10 mouse cellular contexts compared by ENCODE assay signal in the genomic region with DNA sequence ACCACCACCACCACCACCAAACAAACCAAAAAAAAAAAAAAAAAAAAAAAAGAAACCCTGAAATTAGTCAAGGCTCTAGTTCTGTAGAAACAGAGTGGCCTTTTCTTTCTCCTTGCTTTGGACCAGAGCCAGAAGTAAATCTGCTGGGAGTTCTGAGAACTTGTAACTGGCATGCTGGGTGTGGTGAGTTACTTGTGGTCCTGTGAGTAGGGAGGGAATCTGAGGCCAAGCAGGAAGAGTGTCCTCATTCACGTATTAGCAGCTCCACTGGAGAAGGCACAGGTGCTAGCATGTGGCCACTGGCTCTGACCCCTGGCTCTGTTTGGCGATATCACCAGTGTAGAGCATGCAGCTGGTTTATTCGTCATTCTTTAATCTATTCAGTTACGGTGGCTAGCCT.
DNase-seq lines count a peak whose midpoint lies in the region; ATAC-seq lines count a peak whose summit lies in the region.
"Had no signal": no experiment of that assay in that cellular context is flagged by ENCODE, and none has a peak within 500 bp of the region (broad histone marks: within the 10 kb centered on the region; RNA-seq: fewer than 3 reads in every experiment).

No protein-coding gene starts in this region.

- H3K4me1 ChIP-seq in kidney, embryonic 15.5 days: peaks cover 20% of the 10 kb centered on the region

- no peak overlapping the region for H3K4me3 ChIP-seq in kidney, embryonic 15.5 days (replicated peaks)
- H3K4me3 ChIP-seq: left cerebral cortex, adult 2 months; liver, embryonic 15.5 days had no signal

- H3K9ac ChIP-seq in kidney, embryonic 15.5 days: no peak overlapping the region
- H3K9ac ChIP-seq: liver, embryonic 15.5 days had no signal

- peak; percentile 35 for DNase-seq in adrenal gland, adult 2 months
- DNase-seq in adrenal gland, postnatal 4 days (ENCODE audit: low spot score in 2 of 2): no peak
- DNase-seq in kidney, postnatal 36 days: peak; percentile 48 to 66
- peak; percentile 71 for DNase-seq in heart, adult 8-10 months (ENCODE audit: low spot score)
- peak; percentile 85 for DNase-seq in lung, postnatal 36 days
- DNase-seq in right cerebral cortex, adult 18-20 months: no peak
- DNase-seq in testis, postnatal 10 days (ENCODE audit: low spot score): no peak

- no peak overlapping the region for H3K27ac ChIP-seq in kidney, embryonic 15.5 days
- H3K27ac ChIP-seq: left cerebral cortex, adult 2 months; liver, embryonic 15.5 days had no signal

- no peaks in the 10 kb centered on the region for H3K9me3 ChIP-seq in kidney, embryonic 15.5 days (replicated peaks)
- H3K9me3 ChIP-seq: liver, embryonic 15.5 days had no signal

- no peak overlapping the region for H3K4me2 ChIP-seq in kidney, embryonic 15.5 days
- H3K4me2 ChIP-seq: liver, embryonic 15.5 days had no signal

- H3K36me3 ChIP-seq in kidney, embryonic 15.5 days: no peaks in the 10 kb centered on the region
- H3K36me3 ChIP-seq: liver, embryonic 15.5 days had no signal

- no peaks in the 10 kb centered on the region for H3K27me3 ChIP-seq in kidney, embryonic 15.5 days
- H3K27me3 ChIP-seq: liver, embryonic 15.5 days had no signal

- no peak for ATAC-seq in kidney, embryonic 15.5 days (replicated peaks; ENCODE audit: low FRiP score)

- WGBS in kidney, embryonic 15.5 days: 80% methylated on average over 4 of the region's 4 CpGs

Comparison
In these comparisons a context has a peak if more than half of its experiments do, and no peak if none do; other contexts are left out.
1. DNase-seq: peak in adrenal gland, adult 2 months (single experiment), kidney, postnatal 36 days (2 of 2), heart, adult 8-10 months (single experiment) and lung, postnatal 36 days (single experiment); none in adrenal gland, postnatal 4 days (0 of 2), right cerebral cortex, adult 18-20 months (single experiment) and testis, postnatal 10 days (single experiment).